8 mouse cellular contexts compared by ENCODE assay signal in genomic region chr6:87597116-87597833, GRCm38 (mm10). TPM values are rescaled to one million over a fixed set of nuclear protein-coding genes. Genes with fewer than 3 reads are reported as not detected.
DNase-seq lines count a peak whose midpoint lies in the region; ATAC-seq lines count a peak whose summit lies in the region.

No protein-coding gene starts in this region.

- WGBS in forebrain, embryonic 14.5 days: 17% methylated on average over 10 of the region's 10 CpGs

- H3K27me3 ChIP-seq in forebrain, embryonic 14.5 days (replicated peaks; ENCODE audit: control insufficient read depth, insufficient read depth, low read length): no peaks in the 10 kb centered on the region

- H3K4me2 ChIP-seq in forebrain, embryonic 14.5 days (ENCODE audit: low read length): no peak overlapping the region

- H3K27ac ChIP-seq in forebrain, embryonic 14.5 days (ENCODE audit: low read depth, low read length): peak overlapping the region; percentile 6; the same call in 1 of the 2 replicates

- DNase-seq in cerebellum, postnatal 25 days: peak; percentile 22 to 32
- DNase-seq in cerebellum, adult 8-10 months: no peak
- DNase-seq in CD4-positive helper T cell, adult 2 months (ENCODE audit: low read depth, low spot score): peak; percentile 32
- peak; percentile 91 for DNase-seq in forebrain, embryonic 14.5 days (ENCODE audit: low spot score)
- peak; percentile 77 for DNase-seq in kidney, postnatal 14 days
- no peak for DNase-seq in spleen, postnatal 36 days (ENCODE audit: low spot score in 2 of 2)
- no peak for DNase-seq in liver
- no peak for DNase-seq in cerebellum, adult 9-11 months

- peaks cover 5% of the 10 kb centered on the region for H3K4me1 ChIP-seq in forebrain, embryonic 14.5 days (ENCODE audit: control insufficient read depth, insufficient read depth, low read length)

- no peaks in the 10 kb centered on the region for H3K9me3 ChIP-seq in forebrain, embryonic 14.5 days (replicated peaks; ENCODE audit: control insufficient read depth, low read length)

- ATAC-seq in forebrain, embryonic 14.5 days: peak; percentile 95

- no peak overlapping the region for H3K4me3 ChIP-seq in forebrain, embryonic 14.5 days (ENCODE audit: low read depth, low read length)

- no peak overlapping the region for H3K9ac ChIP-seq in forebrain, embryonic 14.5 days (ENCODE audit: low read length)

- no peaks in the 10 kb centered on the region for H3K36me3 ChIP-seq in forebrain, embryonic 14.5 days (ENCODE audit: control insufficient read depth, insufficient read depth, low read length)

RNA-seq across cellular contexts. Expression of gene Prokr1, which starts 6.7 kb away (rescaled TPM):
- polyA plus RNA-seq in forebrain, embryonic 14.5 days (2014; fragmentation: Nextera tagmentation; extraction: Ambion mirVana): 3.1 and 3.2 TPM in 2 replicates

Comparison
In these comparisons a context has a peak if more than half of its experiments do, and no peak if none do; other contexts are left out.
1. DNase-seq: peak in cerebellum, postnatal 25 days (2 of 2), CD4-positive helper T cell, adult 2 months (single experiment), forebrain, embryonic 14.5 days (single experiment) and kidney, postnatal 14 days (single experiment); none in cerebellum, adult 8-10 months (single experiment), spleen, postnatal 36 days (0 of 2), liver (single experiment) and cerebellum, adult 9-11 months (single experiment).